Comparison of ENCODE assay signal across 17 mouse cellular contexts in the genomic region with DNA sequence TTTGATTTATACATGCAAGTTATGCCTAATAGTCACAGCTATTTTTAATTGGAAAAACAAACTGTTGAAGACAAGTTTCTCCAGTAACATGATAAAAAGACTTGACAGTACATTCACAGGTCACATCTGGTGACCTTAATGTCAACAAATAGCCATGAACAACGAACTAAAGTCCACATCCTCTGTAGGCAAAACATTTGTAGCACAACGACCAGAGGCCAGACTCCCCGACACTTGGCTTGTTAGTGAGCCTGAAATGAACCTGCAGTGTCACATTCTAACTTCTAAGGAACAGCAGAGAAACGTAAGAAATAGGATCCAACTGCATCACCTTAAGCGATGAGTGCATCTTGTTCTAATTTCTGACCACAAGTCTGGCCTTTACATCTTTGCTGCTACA.
"Had no signal": no experiment of that assay in that cellular context is flagged by ENCODE, and none has a peak within 500 bp of the region (broad histone marks: within the 10 kb centered on the region; RNA-seq: fewer than 3 reads in every experiment).

No protein-coding gene starts in this region.

- H3K9ac ChIP-seq: liver, embryonic 14.5 days; lung, embryonic 15.5 days; neural tube, embryonic 12.5 days; stomach, embryonic 15.5 days had no signal

- ATAC-seq: lung, postnatal 0 days; midbrain, embryonic 16.5 days had no signal

- H3K4me2 ChIP-seq: stomach, embryonic 15.5 days had no signal

- H3K9me3 ChIP-seq: lung, embryonic 15.5 days; megakaryocyte, embryonic 14.5 days; neural tube, embryonic 12.5 days; stomach, embryonic 15.5 days had no signal

- H3K27ac ChIP-seq: liver, embryonic 14.5 days; lung, embryonic 15.5 days; macrophage; neural tube, embryonic 12.5 days; stomach, embryonic 15.5 days; stomach, postnatal 0 days had no signal

- H3K27me3 ChIP-seq: lung, embryonic 15.5 days; megakaryocyte, embryonic 14.5 days; neural tube, embryonic 12.5 days; stomach, embryonic 15.5 days had no signal

- H3K4me3 ChIP-seq: lung, embryonic 15.5 days; megakaryocyte, embryonic 14.5 days; neural tube, embryonic 12.5 days; stomach, embryonic 15.5 days had no signal

- DNase-seq: lung, adult 2 months; lung, postnatal 14 days; lung, postnatal 36 days; midbrain, embryonic 14.5 days; right cerebral cortex, postnatal 14 days; thymus, adult 2 months; thymus, postnatal 25 days; thymus, postnatal 4 days had no signal
